Mouse (Mus musculus) mammary gland, adult 2 months (tissue): Measurements from ENCODE around the gene Gpatch2. TPM values are rescaled to one million over a fixed set of nuclear protein-coding genes. Genes with fewer than 3 reads are reported as not detected.

ENCODE experiments used
- polyA plus RNA-seq: library from polyadenylated mRNA; depleted of rRNA; stranded (reverse); fragments of >200 nt; gene quantifications from 2 replicates; pipeline ENCODE4 v1.2.3, GENCODE M21; 2012; ENCODE audit warnings: low replicate concordance; rRNA removed

The Gpatch2 gene
- polyA plus RNA-seq: 7.1 and 12.4 TPM in 2 replicates

DNA sequence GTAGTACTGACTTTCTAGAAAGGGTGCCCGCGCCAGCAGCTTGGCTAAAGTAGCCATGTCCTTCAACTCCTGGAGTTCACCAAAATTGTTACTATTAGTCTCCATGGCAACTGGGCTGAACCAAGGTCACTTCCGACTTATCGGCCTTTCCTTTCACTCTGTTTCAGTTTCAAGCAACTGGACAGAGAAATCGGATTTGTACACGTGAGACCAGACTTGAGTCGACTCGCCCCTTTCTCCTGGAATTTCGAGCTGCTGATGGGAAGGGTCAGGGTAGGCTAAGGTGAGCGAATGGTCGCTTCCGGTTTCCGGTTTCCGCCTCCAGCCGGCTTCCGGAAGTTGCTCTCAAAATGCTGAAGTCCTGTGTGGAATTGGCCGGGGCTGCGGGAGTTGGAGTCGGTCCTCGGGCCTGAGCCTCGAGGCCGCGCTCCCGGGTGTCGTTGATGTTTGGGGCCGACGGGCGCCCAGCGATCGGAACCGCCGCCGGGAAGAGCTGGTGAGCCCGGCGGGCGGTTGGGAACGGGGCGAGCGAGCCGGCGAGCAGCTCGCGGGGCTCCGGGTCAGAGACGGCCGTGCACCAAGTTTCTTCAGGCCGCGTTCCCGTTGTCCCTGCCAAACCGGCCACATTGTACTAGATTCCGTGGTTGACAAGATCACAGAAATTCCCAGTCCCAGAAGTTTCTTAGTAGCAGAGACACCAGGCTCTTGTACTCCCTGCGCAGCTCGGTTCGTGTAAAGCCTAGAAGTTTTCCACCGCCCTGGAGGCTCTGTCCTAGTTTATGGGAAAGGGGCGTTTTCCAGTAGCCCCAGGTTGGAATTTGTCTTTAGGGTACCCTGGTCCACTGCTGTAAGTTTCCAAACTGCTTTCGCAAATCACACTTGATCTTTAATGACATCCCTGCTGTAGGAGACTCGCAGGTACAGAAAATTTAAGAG lies at the start of gene Gpatch2, which contains the start of gene Spata17:
Gene Gpatch2 (plus strand): TSS at position 328 of the 936 bp plus-strand sequence.
Gene Spata17 (minus strand): TSS at position 285 of the 936 bp plus-strand sequence.

Other genes starting within 250 kb of the Gpatch2 start
- gene D1Pas1, start 248.1 kb upstream of the Gpatch2 start, polyA plus RNA-seq: not detected in 2 replicates
- 0.08 and 0.82 TPM in 2 replicates for gene Spata17, start within 50 bp of the Gpatch2 start, polyA plus RNA-seq